Mouse (Mus musculus) G1E (cell line): Measurements from ENCODE around the gene Aimp1. TPM values are rescaled to one million over a fixed set of nuclear protein-coding genes. Genes with fewer than 3 reads are reported as not detected.

Experiments
- ATAC-seq: 2 replicates; pipeline ENCODE4 v1.8.0; 2016; ENCODE audit warnings: mild to moderate bottlenecking; ENCODE audit not compliant: insufficient number of reproducible peaks, poor library complexity, low FRiP score, severe bottlenecking; ENCODE audit errors: extremely low read depth
- DNase-seq: peaks from one replicate; pipeline ENCODE4 v3.0.0; 2012; ENCODE audit warnings: low spot score
- H3K27me3 ChIP-seq: 2 replicates; pipeline ENCODE4 v1.6.1; 2012; ENCODE audit warnings: mild to moderate bottlenecking, low read length, inconsistent platforms; ENCODE audit not compliant: insufficient read depth
- H3K36me3 ChIP-seq: replicated peaks from 2 replicates; pipeline ENCODE3; 2012; ENCODE audit warnings: mild to moderate bottlenecking, inconsistent platforms
- H3K4me1 ChIP-seq: 2 replicates; pipeline ENCODE4 v1.6.1; 2012; ENCODE audit warnings: low read depth, low read length, inconsistent platforms, mixed read lengths; ENCODE audit not compliant: insufficient read depth
- H3K4me3 ChIP-seq: 2 replicates; pipeline ENCODE4 v1.5.1; 2012; ENCODE audit warnings: low read depth, mild to moderate bottlenecking, inconsistent platforms, low read length, moderate library complexity, mixed read lengths
- H3K9me3 ChIP-seq: replicated peaks from 2 replicates; pipeline ENCODE4 v1.6.1; 2012; ENCODE audit warnings: inconsistent platforms
- CTCF ChIP-seq: IDR thresholded peaks from 2 replicates; pipeline ENCODE4 v1.5.1; 2012; ENCODE audit warnings: low read depth, low read length, inconsistent platforms, mixed read lengths
- GATA1 ChIP-seq: IDR thresholded peaks from 2 replicates; pipeline ENCODE4 v1.6.1; 2012; ENCODE audit warnings: borderline replicate concordance, low read length, inconsistent platforms, mixed read lengths
- GATA2 ChIP-seq: IDR thresholded peaks from 2 replicates; pipeline ENCODE4 v1.6.1; 2012; ENCODE audit warnings: low read depth, low read length, inconsistent platforms, borderline replicate concordance
- POLR2AphosphoS5 ChIP-seq: IDR thresholded peaks from 2 replicates; pipeline ENCODE4 v1.6.1; 2012; ENCODE audit warnings: low read depth, low read length, inconsistent platforms; ENCODE audit not compliant: insufficient replicate concordance
- TAL1 ChIP-seq: conservative IDR thresholded peaks from 2 replicates; pipeline ENCODE4 v1.6.1; 2012; ENCODE audit warnings: low read depth, low read length, inconsistent platforms, mixed read lengths
- polyA plus RNA-seq: library from polyadenylated mRNA; stranded (reverse); fragments of >175 nt; gene quantifications from 2 replicates; pipeline ENCODE4 v1.2.3, GENCODE M21; 2012
- total RNA-seq, 2 experiments: library from RNA; stranded (forward) in 1 of 2; stranded (reverse) in 1 of 2; fragments of 200-1000 nt in 1 of 2; fragments of >200 nt in 1 of 2; fragmentation: Nextera tagmentation in 1 of 2; gene quantifications; 2 replicates each; pipeline ENCODE4 v1.2.3; 2014 to 2017

The Aimp1 gene
- total and polyA plus RNA-seq, 3 experiments = 11.4 to 110 (median 89.3) TPM

DNA sequence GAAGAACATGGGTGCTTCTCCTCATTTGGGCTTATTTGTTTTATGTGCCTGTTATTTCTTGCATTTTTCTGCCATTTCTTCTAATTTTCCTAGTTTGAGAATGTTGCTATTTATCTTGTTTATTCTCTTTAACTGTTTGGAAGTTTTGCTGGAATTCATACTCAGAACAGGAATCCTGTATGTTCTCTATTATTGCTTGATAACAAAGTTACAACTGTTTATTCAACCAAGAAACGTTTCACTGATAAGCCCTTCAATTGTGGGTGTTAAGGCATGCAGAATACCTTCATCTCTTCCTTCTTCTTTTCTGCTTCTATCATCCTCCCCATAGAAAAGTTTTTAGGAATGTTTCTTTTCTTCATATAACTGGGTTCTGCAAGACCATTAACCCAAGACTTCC lies 37.4 kb downstream of the Aimp1 start:
- Histone ChIP-seq H3K27me3 (no peaks in the 10 kb centered on the region), H3K36me3 (no peaks in the 10 kb centered on the region), H3K4me3 (no peak overlapping the region), H3K9me3 (no peaks in the 10 kb centered on the region), H3K4me1 (no peaks in the 10 kb centered on the region)
- no peak for TF ChIP-seq CTCF
- TF ChIP-seq TAL1 = no peak
- no peak for TF ChIP-seq POLR2AphosphoS5
- TF ChIP-seq GATA1 = no peak
- TF ChIP-seq GATA2 = no peak
- ATAC-seq (no peak), DNase-seq (no peak)

- TF ChIP-seq POLR2AphosphoS5 = no peak
- no peak for TF ChIP-seq CTCF
- no peak for TF ChIP-seq GATA2
- no peak for TF ChIP-seq TAL1
- TF ChIP-seq GATA1 = no peak
- Histone ChIP-seq H3K4me1 (no peaks in the 10 kb centered on the region), H3K36me3 (no peaks in the 10 kb centered on the region), H3K4me3 (no peak overlapping the region), H3K27me3 (no peaks in the 10 kb centered on the region), H3K9me3 (no peaks in the 10 kb centered on the region)
- ATAC-seq = no peak
- no peak for DNase-seq
Observed at GRCm38 (mm10) chr3:132644071-132644470, 40.1 kb downstream of the Aimp1 start.

DNA sequence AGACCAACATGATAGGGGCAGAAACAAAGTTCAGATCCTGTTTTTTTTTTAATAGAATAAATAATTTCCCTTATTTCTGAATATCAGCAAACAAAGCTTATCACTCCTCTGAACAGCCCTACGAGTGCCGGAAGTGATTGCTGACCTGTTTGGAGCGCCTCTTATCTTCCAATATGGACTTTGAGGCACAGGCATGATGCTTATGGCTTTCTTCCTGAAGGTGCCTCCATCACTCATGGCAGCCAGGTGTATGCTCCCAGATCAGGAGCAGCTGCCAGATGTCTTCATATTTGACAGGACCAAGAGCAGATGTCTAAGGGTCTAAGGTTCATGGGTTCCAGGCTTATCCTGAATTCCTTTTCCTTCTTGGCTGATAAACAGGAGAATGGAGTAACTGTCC lies 47.1 kb downstream of the Aimp1 start:
- ATAC-seq (no peak), DNase-seq (no peak)
- no peaks in the 10 kb centered on the region for H3K36me3 ChIP-seq
- H3K4me1 ChIP-seq = no peaks in the 10 kb centered on the region
- no peaks in the 10 kb centered on the region; the same call in 1 of the 2 replicates for H3K27me3 ChIP-seq
- H3K9me3 ChIP-seq = no peaks in the 10 kb centered on the region
- no peak for TF ChIP-seq CTCF
- TF ChIP-seq TAL1 = no peak
- no peak for TF ChIP-seq GATA1
- no peak for TF ChIP-seq POLR2AphosphoS5
- TF ChIP-seq GATA2 = no peak
- no peak overlapping the region for H3K4me3 ChIP-seq

GRCm38 (mm10) chr3:132633261-132633660 lies 50.9 kb downstream of the Aimp1 start:
- TF ChIP-seq GATA1 (no peak), POLR2AphosphoS5 (no peak), CTCF (no peak), GATA2 (no peak), TAL1 (no peak)
- no peaks in the 10 kb centered on the region for H3K4me1 ChIP-seq
- H3K9me3 ChIP-seq = no peaks in the 10 kb centered on the region
- DNase-seq (no peak), ATAC-seq (no peak)
- no peaks in the 10 kb centered on the region for H3K36me3 ChIP-seq
- H3K27me3 ChIP-seq = no peaks in the 10 kb centered on the region; the same call in 1 of the 2 replicates
- H3K4me3 ChIP-seq = no peak overlapping the region

GRCm38 (mm10) chr3:132629601-132630239 lies 54.5 kb downstream of the Aimp1 start, which contains the start of gene Gimd1:
Gimd1 (plus strand) TSS chr3:132629820.
- no peak within 1 kb of the TSS for H3K4me3 ChIP-seq

DNA sequence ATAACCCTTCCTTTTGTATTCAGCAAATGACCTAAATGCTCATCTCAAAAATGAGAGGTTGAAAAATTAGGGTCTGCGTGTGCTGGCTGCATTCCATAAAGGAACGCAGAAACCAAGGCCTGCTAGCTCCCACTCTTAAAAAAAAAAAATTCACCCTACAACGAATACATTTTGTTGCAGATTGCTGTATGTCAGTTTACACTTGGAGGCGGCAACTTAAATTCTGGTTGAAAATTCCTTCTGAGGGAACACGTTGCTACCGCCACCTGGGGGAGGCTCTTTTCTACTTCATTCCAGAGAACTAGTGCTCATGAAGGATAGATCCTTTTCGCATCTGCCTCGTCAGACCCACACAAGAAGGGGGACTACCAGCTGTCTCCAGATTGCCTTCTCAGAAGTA lies 55.4 kb downstream of the Aimp1 start:
- no peaks in the 10 kb centered on the region for H3K36me3 ChIP-seq
- no peaks in the 10 kb centered on the region for H3K4me1 ChIP-seq
- DNase-seq (no peak), ATAC-seq (no peak)
- TF ChIP-seq CTCF (no peak), GATA1 (no peak), GATA2 (no peak)
- H3K27me3 ChIP-seq = no peaks in the 10 kb centered on the region
- no peaks in the 10 kb centered on the region for H3K9me3 ChIP-seq
- no peak overlapping the region for H3K4me3 ChIP-seq

More at GRCm38 (mm10) chr3:132629601-132630239, 54.5 kb downstream of the Aimp1 start, which contains the start of gene Gimd1:
- TF ChIP-seq GATA2 (no peak), TAL1 (no peak), POLR2AphosphoS5 (no peak), GATA1 (no peak), CTCF (no peak)
- Histone ChIP-seq H3K36me3 (no peaks in the 10 kb centered on the region), H3K4me1 (no peaks in the 10 kb centered on the region), H3K27me3 (no peaks in the 10 kb centered on the region), H3K9me3 (no peaks in the 10 kb centered on the region)
- no peak for DNase-seq
- no peak for ATAC-seq

Other genes with a start within 250 kb of the Aimp1 start
- not detected in 2 replicates for gene Gimd1, start 54.5 kb downstream of the Aimp1 start, total RNA-seq (2014; fragmentation: Nextera tagmentation)
- 0.22 TPM in 1 of 2 replicates, not detected in the other for gene Gimd1, start 54.5 kb downstream of the Aimp1 start, total RNA-seq (2017)
- not detected in 2 replicates for gene Gimd1, start 54.5 kb downstream of the Aimp1 start, polyA plus RNA-seq
- gene Tbck, start 226 bp downstream of the Aimp1 start, total RNA-seq (2014; fragmentation: Nextera tagmentation) = 32.0 and 33.2 TPM in 2 replicates
- 19.1 and 22.9 TPM in 2 replicates for gene Tbck, start 226 bp downstream of the Aimp1 start, total RNA-seq (2017)
- gene Tbck, start 226 bp downstream of the Aimp1 start, polyA plus RNA-seq = 3.3 and 3.7 TPM in 2 replicates